Mouse (Mus musculus): ENCODE measurements around the gene Gm10271.

Gm10271 gene

DNA sequence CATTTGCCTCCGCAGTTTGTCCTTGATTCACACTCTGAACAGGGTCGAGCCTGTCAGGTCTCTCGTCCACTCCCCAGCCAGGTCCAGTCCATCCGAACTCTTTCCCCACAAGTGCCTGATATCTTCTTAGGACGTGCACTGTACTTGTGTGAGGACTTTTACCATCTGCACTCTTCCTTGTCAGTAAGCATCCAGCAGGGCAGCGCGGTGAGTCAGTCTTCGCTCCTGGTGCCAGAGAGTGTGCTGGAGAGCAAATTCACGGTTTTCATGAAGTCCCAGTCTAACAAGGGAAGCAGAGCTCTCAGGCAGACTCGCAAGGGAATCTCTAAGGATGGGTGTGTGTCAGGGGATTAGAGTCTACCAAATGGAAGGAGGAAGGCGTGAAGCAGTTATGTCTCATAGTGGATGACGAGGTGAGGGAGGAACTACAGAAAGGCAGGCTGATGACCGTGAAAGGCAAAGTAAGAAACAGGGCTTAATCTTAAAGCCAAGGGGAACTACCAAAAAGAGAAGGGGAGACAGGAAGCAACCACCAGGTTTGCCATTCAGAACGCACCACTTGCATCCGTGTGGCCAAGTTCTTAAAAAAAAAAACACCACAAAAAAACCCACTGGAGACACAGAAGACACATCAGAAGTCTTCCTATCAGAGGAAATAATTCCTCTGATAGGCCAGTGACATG is 40.8 kb downstream of the Gm10271 start:
- no peak for DNase-seq (ENCODE audit: low spot score)

DNA sequence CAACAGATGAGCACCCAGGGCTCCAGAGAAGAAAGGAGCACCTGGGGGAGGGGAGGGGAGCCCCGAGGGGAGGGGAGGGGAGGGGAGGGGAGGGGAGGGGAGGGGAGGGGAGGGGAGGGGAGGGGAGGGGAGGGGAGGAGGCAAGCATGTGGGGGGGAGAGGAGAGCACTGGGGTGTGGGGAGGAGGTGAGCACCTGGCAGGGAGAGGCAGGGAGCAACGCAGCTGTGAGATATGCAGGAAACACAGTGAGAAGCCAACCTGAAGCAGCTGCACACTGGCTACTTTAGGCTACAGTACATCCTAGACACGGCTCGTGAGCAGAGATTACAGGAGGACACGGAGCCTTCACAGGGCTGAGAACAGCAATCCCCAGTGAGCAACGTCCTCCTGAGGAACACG is 41.5 kb downstream of the Gm10271 start:
- no peak for DNase-seq (ENCODE audit: low spot score)

DNA sequence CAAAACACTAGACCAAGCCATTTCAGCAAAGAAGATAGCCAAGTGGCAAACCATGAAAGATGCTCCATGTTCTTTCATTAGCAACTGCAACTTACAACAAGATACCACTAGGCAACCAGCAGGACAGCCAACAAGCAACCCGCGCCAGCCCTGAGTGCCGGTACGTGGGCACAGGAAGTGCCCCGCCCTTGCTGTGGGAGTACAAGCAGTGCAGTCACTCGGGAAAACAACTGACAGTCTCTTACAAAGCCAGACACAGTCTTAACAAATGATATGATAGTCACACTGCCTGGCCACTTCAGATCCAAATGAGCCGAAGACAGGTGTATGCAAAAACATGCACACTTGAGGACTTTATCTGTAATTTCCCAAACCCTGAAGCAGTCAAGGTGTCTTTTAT is 41.9 kb downstream of the Gm10271 start:
- no peak for DNase-seq (ENCODE audit: low spot score)

DNA sequence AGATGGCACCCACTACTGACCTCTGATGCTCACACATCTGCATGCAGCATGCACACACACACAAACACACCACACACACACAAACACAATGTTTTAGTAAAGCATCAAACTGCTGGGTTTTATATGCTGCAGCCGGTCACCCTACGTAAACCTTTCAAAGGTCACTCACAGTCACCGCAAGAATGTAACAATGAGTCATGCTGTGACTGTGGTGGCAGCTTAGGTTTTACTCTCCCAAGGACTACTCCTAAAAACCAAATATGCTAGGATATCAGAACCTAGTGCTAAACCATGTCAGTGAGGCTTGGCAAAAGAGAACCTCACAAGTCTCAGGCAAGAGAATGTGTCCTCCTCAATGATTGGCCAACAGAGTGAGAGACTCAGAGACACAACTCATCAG is 43.6 kb downstream of the Gm10271 start:
- DNase-seq (ENCODE audit: low spot score) = no peak

DNA sequence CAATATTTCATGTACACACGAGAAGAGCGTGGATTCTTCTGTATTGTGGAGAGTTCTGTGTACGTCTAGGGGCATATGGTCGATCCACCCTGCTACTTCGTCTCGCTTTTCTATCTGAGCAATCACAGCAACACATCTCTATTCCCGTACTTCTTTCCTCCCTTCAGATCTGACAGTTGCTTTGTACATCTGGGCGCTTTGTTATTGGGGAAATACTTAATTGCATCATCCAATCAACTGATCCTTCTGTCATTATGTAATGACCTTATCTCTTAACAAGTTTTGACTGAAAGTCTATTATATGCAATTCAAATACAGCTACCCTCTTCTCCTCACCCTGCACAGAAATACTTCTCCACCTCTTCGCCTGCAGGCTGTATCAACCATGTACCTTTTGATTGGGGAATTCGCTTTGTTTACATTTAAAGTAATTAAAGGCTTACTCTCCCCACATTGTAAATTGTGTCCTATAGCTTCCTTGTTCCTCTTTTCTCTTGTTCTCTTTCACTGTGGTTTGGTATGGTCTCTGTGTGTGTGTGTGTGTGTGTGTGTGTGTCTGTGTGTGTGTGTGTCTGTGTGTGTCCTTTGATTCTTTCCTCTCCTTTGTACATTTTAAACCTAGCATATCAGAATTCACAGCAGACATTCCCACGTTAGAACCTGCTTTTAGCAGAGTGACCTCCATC is 45.8 kb downstream of the Gm10271 start:
- DNase-seq (ENCODE audit: low spot score) = no peak

DNA sequence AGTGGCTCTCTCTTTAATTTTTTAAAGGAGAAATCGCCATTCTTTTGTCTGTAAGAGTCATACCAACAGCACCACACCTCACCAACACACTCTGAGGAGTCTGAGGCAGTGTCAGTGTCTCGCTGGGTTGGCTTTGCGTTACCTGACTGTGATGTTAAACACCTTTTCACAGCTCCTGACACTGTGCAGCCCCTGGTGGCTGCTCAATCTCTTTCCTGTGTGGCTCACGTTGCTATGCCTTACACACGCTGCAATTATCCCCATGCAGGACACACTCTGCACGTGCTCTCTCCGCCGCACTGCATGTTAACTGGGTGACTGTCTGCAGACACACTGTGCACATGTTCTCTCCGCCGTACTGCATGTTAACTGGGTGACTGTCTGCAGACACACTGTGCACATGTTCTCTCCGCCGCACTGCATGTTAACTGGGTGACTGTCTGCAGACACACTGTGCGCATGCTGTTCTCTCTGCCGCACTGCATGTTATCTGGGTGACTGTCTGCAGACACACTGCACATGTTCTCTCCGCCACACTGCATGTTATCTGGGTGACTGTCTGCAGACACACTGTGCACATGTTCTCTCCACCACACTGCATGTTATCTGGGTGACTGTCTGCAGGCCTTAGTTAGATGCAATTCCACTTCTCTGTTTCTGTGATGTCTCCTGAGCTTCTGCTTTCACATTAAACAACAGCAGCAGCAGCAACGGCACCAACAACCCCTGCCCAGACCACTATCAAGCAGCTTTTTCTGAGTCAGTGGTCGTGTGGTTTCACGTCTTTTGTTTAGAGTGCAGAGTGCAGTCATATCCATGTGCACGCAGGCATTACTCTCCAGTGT is 48.5 kb downstream of the Gm10271 start:
- no peak for DNase-seq (ENCODE audit: low spot score)

DNA sequence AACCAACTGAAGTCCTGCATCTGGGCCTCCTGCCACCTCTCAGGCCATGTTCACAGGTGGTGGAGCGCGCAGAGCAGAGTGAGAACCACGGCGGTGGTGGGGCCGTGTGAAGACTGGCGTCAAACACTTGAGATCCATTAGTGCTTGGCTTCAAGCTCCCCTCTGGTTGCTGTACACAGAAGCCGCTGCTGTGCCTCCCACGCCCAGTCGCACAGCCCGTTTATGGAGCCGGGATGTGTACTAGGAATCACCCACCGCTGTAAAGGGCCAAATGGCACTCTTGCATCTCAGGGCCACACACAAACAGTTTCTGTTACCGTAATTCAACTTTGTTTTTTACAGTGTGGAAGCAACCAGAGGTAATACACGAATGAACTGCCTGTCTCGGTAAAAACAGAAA is 50.2 kb downstream of the Gm10271 start:
- DNase-seq (ENCODE audit: low spot score) = no peak

DNA sequence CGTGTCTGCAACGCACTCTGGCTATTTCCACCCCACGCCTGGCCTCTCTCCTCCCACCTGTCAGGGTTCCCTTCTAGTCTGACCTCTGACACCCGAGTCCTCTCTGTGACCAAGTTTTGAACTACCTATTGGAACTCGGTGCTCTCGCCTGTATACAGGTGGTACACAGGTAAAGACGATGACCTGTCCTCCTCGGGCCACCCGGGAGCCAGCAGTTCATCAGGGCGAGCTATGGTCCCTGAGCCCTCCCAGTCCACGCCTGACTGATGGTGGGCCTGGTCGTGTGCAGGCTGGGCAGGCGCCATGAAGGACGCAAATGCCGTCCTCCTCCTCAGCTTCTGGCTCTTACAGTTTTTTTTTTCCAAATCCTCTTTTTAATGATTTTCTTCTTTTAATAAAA is 51.0 kb downstream of the Gm10271 start:
- DNase-seq (ENCODE audit: low spot score) = no peak

DNA sequence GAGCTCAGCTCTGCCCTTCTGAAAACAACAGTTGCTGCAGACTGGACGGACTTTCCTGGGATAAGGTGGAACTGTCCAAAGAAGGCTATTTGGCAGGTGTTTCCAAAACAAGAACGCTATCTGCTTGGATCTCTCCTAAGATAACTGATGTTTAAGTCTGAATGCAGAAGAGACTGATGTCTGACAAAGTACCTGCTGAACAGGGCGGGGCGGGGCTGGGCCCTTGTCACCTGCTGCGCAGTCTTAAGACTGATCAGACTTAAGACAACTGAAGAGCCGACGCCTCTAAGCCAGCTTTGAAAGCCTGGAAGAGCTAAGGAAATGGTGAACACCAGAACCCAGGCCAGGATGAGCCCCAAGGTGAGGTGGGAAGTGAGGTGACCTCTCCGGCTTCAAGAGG is 51.8 kb downstream of the Gm10271 start:
- DNase-seq (ENCODE audit: low spot score) = no peak

DNA sequence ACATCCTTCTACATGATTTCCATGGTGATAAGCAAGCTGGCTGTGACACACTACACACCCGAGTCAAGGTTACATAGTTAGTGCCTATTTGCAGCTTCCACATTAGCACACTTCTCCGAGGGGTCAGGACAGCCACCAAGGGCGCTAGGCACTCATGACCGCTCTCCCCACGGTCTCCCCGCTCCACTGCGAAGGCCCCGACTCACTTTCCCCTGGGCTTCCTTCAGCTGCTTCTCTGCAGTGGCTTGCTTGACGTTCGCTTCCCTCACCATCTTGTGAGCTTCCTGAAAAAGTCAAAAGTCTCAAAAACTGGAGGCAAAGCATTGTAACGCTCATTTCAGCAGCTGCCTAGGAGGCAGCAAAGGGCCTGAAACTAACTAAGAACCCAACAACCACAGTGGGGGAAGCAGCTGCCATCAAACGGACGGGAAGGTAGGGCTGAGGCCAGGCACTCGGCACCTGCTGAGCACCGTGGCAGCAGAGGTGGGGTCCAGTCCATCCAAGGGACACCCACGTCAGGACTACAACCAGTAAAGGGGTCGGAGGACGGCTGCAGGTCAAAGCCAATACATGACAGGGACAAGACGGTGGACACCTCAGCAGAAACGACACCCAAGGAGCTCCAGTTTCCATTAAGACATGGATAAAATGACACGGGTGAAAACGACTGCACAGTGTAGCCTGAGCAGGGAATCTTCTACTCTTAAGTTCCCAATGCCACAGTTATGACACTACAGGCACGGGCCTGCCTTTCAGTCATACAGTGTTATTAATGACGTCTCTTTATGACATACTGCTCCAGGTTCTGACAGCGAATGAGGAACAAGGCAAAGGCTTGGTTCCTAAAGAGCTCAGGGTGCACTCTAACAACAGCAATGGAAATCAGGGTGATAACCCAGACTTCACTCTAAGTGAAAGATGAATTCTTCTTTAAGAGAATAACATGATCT is 52.8 kb downstream of the Gm10271 start:
- DNase-seq (ENCODE audit: low spot score) = no peak

DNA sequence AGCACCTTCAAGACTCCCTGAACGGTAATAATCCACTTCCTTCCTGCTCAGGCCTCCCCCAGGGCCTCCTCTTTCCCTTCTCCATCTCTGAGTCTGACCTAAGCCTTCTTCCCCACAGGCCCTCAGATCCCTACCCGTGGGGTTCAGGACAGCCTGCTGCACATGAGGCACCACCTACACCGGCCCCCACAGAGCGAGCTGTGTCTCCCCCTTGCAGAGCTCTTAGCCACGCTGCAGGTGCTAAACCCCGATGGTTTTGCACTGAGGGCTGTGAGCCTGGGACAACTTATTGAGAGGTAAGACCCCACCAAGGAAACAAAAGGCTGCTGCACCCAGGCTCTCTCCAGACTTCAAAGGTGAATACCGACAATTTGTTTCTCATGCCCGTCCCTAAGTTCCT is 55.8 kb downstream of the Gm10271 start:
- DNase-seq (ENCODE audit: low spot score) = no peak

DNA sequence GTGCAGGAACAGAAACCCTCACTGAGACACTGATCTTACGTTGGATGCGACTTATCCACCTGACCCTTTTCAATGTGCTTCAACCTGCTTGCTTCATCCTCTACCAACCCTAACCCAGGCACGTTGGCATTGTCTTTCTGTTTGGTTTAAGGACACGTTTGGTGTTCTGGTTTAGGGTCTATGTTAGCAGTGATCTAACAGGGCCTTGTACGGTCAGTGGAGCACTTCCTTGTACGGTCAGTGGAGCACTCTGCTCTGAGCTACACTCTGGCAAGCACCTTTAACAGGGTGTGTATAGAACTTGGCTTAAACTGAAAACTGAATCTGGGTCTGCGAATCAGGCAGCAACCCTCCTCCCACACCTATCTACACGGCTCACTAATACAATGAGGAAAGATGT is 57.1 kb downstream of the Gm10271 start:
- DNase-seq (ENCODE audit: low spot score) = no peak

DNA sequence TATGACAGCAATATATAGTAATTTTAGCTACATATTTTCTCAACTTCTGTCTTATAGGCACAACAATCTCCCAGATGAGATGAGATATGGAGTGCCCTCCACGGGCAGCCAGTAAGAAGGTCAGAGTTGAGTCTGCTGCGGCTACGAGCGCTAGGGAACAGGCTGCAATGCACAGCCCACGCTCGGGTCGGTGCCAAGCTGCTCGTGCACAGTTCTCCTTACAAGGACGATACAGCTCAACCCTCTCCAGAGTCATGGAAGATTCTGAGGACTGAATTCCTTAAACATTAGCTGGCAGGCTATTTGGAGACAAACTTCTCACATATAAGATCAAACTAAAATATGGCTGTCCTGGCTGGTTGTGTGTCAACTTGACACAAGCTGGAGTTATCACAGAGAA is 57.8 kb downstream of the Gm10271 start:
- DNase-seq (ENCODE audit: low spot score) = no peak

DNA sequence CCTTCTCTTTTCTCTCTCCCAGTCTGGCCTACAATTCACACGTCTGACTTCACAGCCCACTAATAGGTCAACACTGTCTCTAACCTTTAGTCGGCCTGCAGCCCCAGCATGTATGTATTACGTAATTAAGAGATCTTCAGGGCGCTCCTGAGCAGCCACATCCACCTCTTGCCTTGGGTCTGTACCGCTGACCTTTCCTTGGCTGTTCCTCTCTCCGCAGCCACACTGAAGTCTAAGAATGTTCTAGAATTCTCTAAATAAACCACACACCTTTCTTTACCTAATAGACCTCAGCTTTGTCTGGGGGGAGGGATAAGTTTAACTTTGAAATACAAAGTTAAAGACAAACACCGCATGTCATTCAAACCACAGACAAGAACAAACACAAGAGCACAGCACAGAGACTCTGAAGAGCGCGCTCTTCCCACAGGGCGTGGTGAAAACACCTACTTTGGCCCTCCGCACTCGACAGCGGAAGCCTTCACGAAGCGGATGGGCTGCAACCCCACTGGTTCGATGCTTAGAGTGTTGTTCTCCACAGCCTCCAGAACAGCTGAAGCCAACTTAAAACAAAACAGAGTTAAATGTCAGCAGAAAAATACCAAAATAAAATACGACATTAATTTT is 58.6 kb downstream of the Gm10271 start:
- no peak for DNase-seq (ENCODE audit: low spot score)

DNA sequence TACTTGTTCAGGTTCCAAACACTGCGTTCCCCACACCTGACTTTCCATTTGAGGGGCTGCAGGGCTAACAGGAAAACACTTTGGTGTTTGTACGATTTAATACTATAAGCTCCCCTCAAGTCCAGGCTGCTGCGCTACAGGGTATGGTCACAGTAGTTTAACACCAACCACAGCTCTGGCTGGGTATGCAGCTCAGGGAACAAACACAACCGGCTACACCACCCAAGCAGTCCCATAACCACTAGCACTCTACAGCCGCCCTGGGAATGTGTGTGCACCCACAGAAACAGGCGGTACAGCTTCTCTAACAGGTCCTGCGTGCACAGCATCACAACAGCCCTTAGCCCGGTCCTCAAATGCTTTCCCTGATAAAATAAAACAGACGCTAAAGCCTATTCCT is 59.6 kb downstream of the Gm10271 start:
- DNase-seq (ENCODE audit: low spot score) = no peak

DNA sequence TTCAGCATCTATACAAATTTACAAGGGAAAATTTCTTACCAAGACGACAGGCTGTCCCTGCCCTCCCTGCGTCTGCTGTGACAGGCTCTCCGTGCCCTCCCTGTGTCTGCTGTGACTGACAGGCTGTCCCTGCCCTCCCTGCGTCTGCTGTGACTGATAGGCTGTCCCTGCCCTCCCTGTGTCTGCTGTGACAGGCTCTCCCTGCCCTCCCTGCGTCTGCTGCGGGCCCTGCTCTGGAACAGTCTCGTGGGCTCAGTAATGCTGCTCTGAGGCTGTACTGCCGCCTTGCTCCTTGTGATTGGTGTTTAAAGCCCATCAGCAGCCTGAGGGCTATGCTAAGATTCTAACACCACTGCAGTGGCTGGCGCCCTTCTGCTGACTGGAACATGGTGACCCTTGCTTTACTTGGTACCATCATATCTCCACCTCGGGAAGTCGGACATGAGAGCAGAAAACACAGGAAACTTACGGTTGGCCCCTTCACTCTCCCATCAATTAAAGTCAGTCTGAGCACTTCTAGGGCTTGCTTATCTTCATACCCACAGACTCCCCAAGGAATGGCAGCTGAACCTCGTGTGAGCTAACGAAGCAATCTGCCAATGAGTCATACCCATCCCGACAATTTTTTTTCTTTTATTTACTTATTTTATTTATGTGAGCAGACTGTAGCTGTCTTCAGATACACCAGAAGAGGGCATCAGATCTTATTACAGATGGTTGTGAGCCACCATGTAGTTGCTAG is 63.3 kb downstream of the Gm10271 start:
- DNase-seq (ENCODE audit: low spot score) = no peak

Data from urinary bladder, postnatal 10 days (tissue).